Mouse (Mus musculus) gastrocnemius, postnatal 10 days (tissue): ENCODE measurements at regions not wholly inside any gene's neighbourhood (a gene's known extent, or its start where the extent isn't known, plus 50 kb on each side); places are given as distances from the start of the nearest gene placed in this dataset.
"Not testable (repeated sequence)": the region's sequence is repeated elsewhere in the genome, so short reads cannot be mapped to it uniquely, and the experiment has no call there.

Source experiments
- DNase-seq: peaks from one replicate; pipeline ENCODE4 v3.0.0; 2021; ENCODE audit warnings: mixed read lengths

GRCm38 (mm10) chr10:11515144-11515543, 171.9 kb downstream of the Epm2a start:
- DNase-seq: no peak

- no peak for DNase-seq
Observed at GRCm38 (mm10) chr10:11517122-11517521, 173.9 kb downstream of the Epm2a start.

GRCm38 (mm10) chr10:11531343-11531742, 188.1 kb downstream of the Epm2a start:
- no peak for DNase-seq

- DNase-seq: not testable (repeated sequence)
Observed at GRCm38 (mm10) chr10:11555376-11555775, 212.2 kb downstream of the Epm2a start.

- no peak for DNase-seq
Observed at GRCm38 (mm10) chr10:11570523-11571055, 227.4 kb downstream of the Epm2a start.

- DNase-seq: no peak
Observed at GRCm38 (mm10) chr10:11608451-11608850, 265.2 kb downstream of the Epm2a start.

- DNase-seq: not testable (repeated sequence)
Observed at GRCm38 (mm10) chr10:11609092-11609491, 265.9 kb downstream of the Epm2a start.

- no peak for DNase-seq
Observed at GRCm38 (mm10) chr10:11648151-11648550, 304.9 kb downstream of the Epm2a start.

- DNase-seq: no peak
Observed at GRCm38 (mm10) chr10:11660056-11660770, 317.0 kb downstream of the Epm2a start.

GRCm38 (mm10) chr10:11661660-11662250, 318.6 kb downstream of the Epm2a start:
- no peak for DNase-seq

- no peak for DNase-seq
Observed at GRCm38 (mm10) chr10:11709742-11710141, 366.5 kb downstream of the Epm2a start.

GRCm38 (mm10) chr10:11724775-11725174, 381.6 kb downstream of the Epm2a start:
- no peak for DNase-seq

- no peak for DNase-seq
Observed at GRCm38 (mm10) chr10:11729536-11729935, 386.3 kb downstream of the Epm2a start.

GRCm38 (mm10) chr10:11739574-11740368, 396.6 kb downstream of the Epm2a start:
- no peak for DNase-seq

GRCm38 (mm10) chr10:11745587-11745986, 402.4 kb downstream of the Epm2a start:
- DNase-seq: no peak

- no peak for DNase-seq
Observed at GRCm38 (mm10) chr10:11746959-11747358, 403.8 kb downstream of the Epm2a start.

- DNase-seq: no peak
Observed at GRCm38 (mm10) chr10:11755105-11755730, 412.0 kb downstream of the Epm2a start.

GRCm38 (mm10) chr10:11777894-11778293, 434.7 kb downstream of the Epm2a start:
- DNase-seq: no peak

GRCm38 (mm10) chr10:11780302-11780701, 437.1 kb downstream of the Epm2a start:
- DNase-seq: no peak

- DNase-seq: no peak
Observed at GRCm38 (mm10) chr10:11787240-11787639, 444.0 kb downstream of the Epm2a start.

- no peak for DNase-seq
Observed at GRCm38 (mm10) chr10:11799510-11799909, 456.3 kb downstream of the Epm2a start.
